Mouse (Mus musculus) stomach, embryonic 15.5 days (tissue): ENCODE results near the gene Prickle1. TPM values are rescaled to one million over a fixed set of nuclear protein-coding genes. Genes with fewer than 3 reads are reported as not detected.

Experiments
- ATAC-seq: fragments of 200-750 bp; cut with Nextera tagmentation; 2 replicates; pipeline ENCODE4 v1.8.0; 2017; ENCODE audit warnings: low read depth, moderate number of reproducible peaks, moderate TSS enrichment; ENCODE audit not compliant: insufficient read depth, low FRiP score
- H3K27ac ChIP-seq: fragments of 300-500 bp; sonication (generic); 2 replicates; pipeline ENCODE4 v1.5.1; 2015; ENCODE audit warnings: mild to moderate bottlenecking, inconsistent platforms
- H3K27me3 ChIP-seq: fragments of 300-500 bp; sonication (generic); replicated peaks from 2 replicates; pipeline ENCODE4 v1.6.1; 2015; ENCODE audit warnings: inconsistent platforms
- H3K36me3 ChIP-seq: fragments of 300-500 bp; sonication (generic); 2 replicates; pipeline ENCODE4 v1.6.1; 2015; ENCODE audit warnings: inconsistent platforms
- H3K4me1 ChIP-seq: fragments of 300-500 bp; sonication (generic); 2 replicates; pipeline ENCODE4 v1.6.1; 2015; ENCODE audit warnings: inconsistent platforms
- H3K4me2 ChIP-seq: fragments of 300-500 bp; sonication (generic); 2 replicates; pipeline ENCODE4 v1.6.1; 2015; ENCODE audit warnings: mild to moderate bottlenecking, inconsistent platforms
- H3K4me3 ChIP-seq: fragments of 300-500 bp; sonication (generic); replicated peaks from 2 replicates; pipeline ENCODE4 v1.5.1; 2015; ENCODE audit warnings: inconsistent platforms
- H3K9ac ChIP-seq: fragments of 300-500 bp; sonication (generic); 2 replicates; pipeline ENCODE4 v1.6.1; 2015; ENCODE audit warnings: inconsistent platforms
- H3K9me3 ChIP-seq: fragments of 300-500 bp; sonication (generic); 2 replicates; pipeline ENCODE4 v1.6.1; 2016; ENCODE audit warnings: inconsistent platforms
- WGBS: fragments of 180-500 bp; shearing (Covaris S2); methylation state at CpG from one replicate; pipeline ENCODE4 v1.1.7; 2015; 5-methylcytosine and 5-hydroxymethylcytosine counted together
- polyA plus RNA-seq: library from polyadenylated mRNA; unstranded; fragments of >200 nt; fragmentation: Nextera tagmentation; extraction: Ambion mirVana; gene quantifications from 2 replicates; pipeline ENCODE4 v1.2.1, GENCODE M21; 2015

Gene Prickle1
- polyA plus RNA-seq, 1 experiment from 2014 or later: 23.0 TPM

GRCm38 (mm10) chr15:93592596-93592995 is 3.1 kb downstream of the Prickle1 start:
- Histone ChIP-seq H3K9me3 (no peaks in the 10 kb centered on the region), H3K36me3 (no peaks in the 10 kb centered on the region), H3K4me1 (peaks cover 32% of the 10 kb centered on the region), H3K27ac (no peak overlapping the region), H3K27me3 (no peaks in the 10 kb centered on the region), H3K9ac (no peak overlapping the region), H3K4me2 (no peak overlapping the region), H3K4me3 (no peak overlapping the region)
- ATAC-seq: no peak
- 53% methylated on average over 3 of the region's 3 CpGs for WGBS

- Histone ChIP-seq H3K4me1 (peaks cover 32% of the 10 kb centered on the region), H3K9me3 (no peaks in the 10 kb centered on the region), H3K36me3 (no peaks in the 10 kb centered on the region), H3K27me3 (no peaks in the 10 kb centered on the region), H3K9ac (no peak overlapping the region), H3K4me3 (peak overlapping the region; percentile 27), H3K27ac (peak overlapping the region; percentile 32), H3K4me2 (peak overlapping the region; percentile 53)
- peak; percentile 11; the same call in 1 of the 2 replicates for ATAC-seq
- WGBS: 6% methylated on average over 12 of the region's 12 CpGs
These were observed 3.8 kb downstream of the Prickle1 start for GRCm38 (mm10) chr15:93591831-93592321.

DNA sequence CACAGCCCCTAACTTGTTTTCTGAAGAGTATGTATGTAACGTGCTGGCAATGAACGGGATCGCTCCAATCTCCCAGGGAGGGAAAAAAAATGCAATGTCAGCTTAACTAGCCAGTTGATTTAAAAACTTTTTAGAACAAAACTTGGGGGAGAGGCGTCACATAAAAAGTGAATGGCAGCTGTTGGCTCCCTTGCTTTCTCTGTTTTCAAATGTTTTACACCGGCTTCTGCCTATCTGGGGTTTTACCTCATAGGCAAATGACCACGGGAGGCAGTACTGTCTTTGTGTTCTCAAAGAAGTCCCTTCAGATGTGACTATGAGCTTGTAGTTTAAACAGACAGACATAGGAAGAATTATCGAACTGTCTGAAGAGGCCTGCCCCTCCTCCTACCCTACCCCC is 4.3 kb downstream of the Prickle1 start:
- 28% methylated on average over 7 of the region's 7 CpGs for WGBS
- no peaks in the 10 kb centered on the region for H3K36me3 ChIP-seq
- no peaks in the 10 kb centered on the region for H3K9me3 ChIP-seq
- H3K9ac ChIP-seq: no peak overlapping the region
- H3K27me3 ChIP-seq: no peaks in the 10 kb centered on the region
- H3K27ac ChIP-seq: peak overlapping the region; percentile 32; the same call in 1 of the 2 replicates
- peak overlapping the region; percentile 53 for H3K4me2 ChIP-seq
- peaks cover 28% of the 10 kb centered on the region for H3K4me1 ChIP-seq
- ATAC-seq: no peak
- H3K4me3 ChIP-seq: peak overlapping the region; percentile 27

GRCm38 (mm10) chr15:93588401-93588800 is 7.3 kb downstream of the Prickle1 start:
- H3K4me1 ChIP-seq: peaks cover 25% of the 10 kb centered on the region; the same call in 1 of the 2 replicates
- ATAC-seq: no peak; the same call in 1 of the 2 replicates
- no peaks in the 10 kb centered on the region for H3K36me3 ChIP-seq
- H3K4me2 ChIP-seq: no peak overlapping the region
- WGBS: 46% methylated on average over 6 of the region's 6 CpGs
- H3K9ac ChIP-seq: no peak overlapping the region
- H3K4me3 ChIP-seq: no peak overlapping the region
- H3K27me3 ChIP-seq: no peaks in the 10 kb centered on the region
- H3K27ac ChIP-seq: peak overlapping the region; percentile 57
- no peaks in the 10 kb centered on the region for H3K9me3 ChIP-seq

- Histone ChIP-seq H3K27ac (no peak overlapping the region), H3K4me1 (peaks cover 25% of the 10 kb centered on the region; the same call in 1 of the 2 replicates)
- 82% methylated on average over 8 of the region's 8 CpGs for WGBS
These were observed 8.0 kb downstream of the Prickle1 start for GRCm38 (mm10) chr15:93587660-93588059.

DNA sequence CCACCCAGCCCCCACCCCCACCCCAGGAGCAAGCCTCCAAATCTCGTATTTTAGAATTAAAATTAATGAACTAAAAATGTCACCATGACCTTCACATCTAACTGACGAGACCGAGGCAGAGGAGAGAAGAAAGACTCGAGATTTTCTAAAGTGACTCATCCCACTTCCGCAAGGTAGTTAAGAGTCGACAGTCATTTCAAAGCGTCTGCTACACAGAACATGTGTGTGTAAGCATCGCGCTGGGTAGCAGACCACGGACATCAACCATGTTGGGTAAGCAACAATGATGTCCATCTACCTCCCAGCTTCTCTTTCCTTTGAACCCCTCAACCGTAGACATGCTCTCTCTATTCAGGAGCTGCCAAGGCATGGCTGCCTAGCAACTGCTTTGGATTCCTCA is 12.6 kb downstream of the Prickle1 start:
- H3K36me3 ChIP-seq: 0 out of 2 replicates have a peak, but pooled peaks cover 1% of the 10 kb centered on the region
- WGBS: 84% methylated on average over 11 of the region's 11 CpGs

More at GRCm38 (mm10) chr15:93587660-93588059, 8.0 kb downstream of the Prickle1 start:
- no peak overlapping the region for H3K4me3 ChIP-seq
- H3K27me3 ChIP-seq: no peaks in the 10 kb centered on the region
- ATAC-seq: no peak
- H3K36me3 ChIP-seq: no peaks in the 10 kb centered on the region
- no peaks in the 10 kb centered on the region for H3K9me3 ChIP-seq
- no peak overlapping the region for H3K4me2 ChIP-seq
- H3K9ac ChIP-seq: no peak overlapping the region

GRCm38 (mm10) chr15:93581736-93582135 is 14.0 kb downstream of the Prickle1 start:
- H3K36me3 ChIP-seq: 0 out of 2 replicates have a peak, but pooled peaks cover 3% of the 10 kb centered on the region
- no peaks in the 10 kb centered on the region for H3K4me1 ChIP-seq
- H3K4me3 ChIP-seq: no peak overlapping the region
- H3K9me3 ChIP-seq: no peaks in the 10 kb centered on the region
- no peak overlapping the region for H3K4me2 ChIP-seq
- no peak overlapping the region for H3K27ac ChIP-seq
- WGBS: 81% methylated on average over 8 of the region's 8 CpGs
- H3K9ac ChIP-seq: no peak overlapping the region
- no peak for ATAC-seq
- no peaks in the 10 kb centered on the region for H3K27me3 ChIP-seq

More for the DNA sequence above, 12.6 kb downstream of the Prickle1 start:
- no peak for ATAC-seq
- Histone ChIP-seq H3K4me3 (no peak overlapping the region), H3K4me1 (no peaks in the 10 kb centered on the region), H3K9ac (no peak overlapping the region), H3K27ac (no peak overlapping the region), H3K4me2 (no peak overlapping the region), H3K9me3 (no peaks in the 10 kb centered on the region), H3K27me3 (no peaks in the 10 kb centered on the region)

DNA sequence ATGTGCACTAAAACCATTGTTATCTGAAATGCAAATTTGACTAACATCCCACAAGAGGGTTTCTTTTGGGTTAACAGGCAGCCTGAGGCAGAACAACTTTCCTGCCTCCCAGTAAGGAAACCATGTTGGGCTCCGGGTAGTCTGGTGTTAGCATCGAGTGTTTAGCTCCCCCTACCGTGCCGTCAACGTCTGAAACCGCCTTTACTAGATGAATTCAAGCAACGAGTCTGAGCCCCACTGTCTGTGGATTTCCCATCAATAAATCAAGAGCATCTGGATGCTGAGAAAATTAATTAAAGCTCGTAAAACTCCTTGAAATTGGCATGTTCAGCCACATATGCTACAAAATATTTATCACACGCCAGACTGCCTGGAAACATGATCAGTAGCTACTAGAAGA is 15.8 kb downstream of the Prickle1 start:
- no peaks in the 10 kb centered on the region for H3K4me1 ChIP-seq
- no peak overlapping the region for H3K4me3 ChIP-seq
- no peaks in the 10 kb centered on the region for H3K27me3 ChIP-seq
- no peak overlapping the region for H3K9ac ChIP-seq
- H3K4me2 ChIP-seq: no peak overlapping the region
- no peak overlapping the region for H3K27ac ChIP-seq
- 0 out of 2 replicates have a peak, but pooled peaks cover 3% of the 10 kb centered on the region for H3K36me3 ChIP-seq
- ATAC-seq: no peak
- 48% methylated on average over 9 of the region's 9 CpGs for WGBS
- no peaks in the 10 kb centered on the region for H3K9me3 ChIP-seq

GRCm38 (mm10) chr15:93579100-93579499 is 16.6 kb downstream of the Prickle1 start:
- Histone ChIP-seq H3K27ac (no peak overlapping the region), H3K4me3 (no peak overlapping the region), H3K4me1 (no peaks in the 10 kb centered on the region), H3K36me3 (0 out of 2 replicates have a peak, but pooled peaks cover 3% of the 10 kb centered on the region), H3K4me2 (no peak overlapping the region), H3K9ac (no peak overlapping the region), H3K27me3 (no peaks in the 10 kb centered on the region), H3K9me3 (no peaks in the 10 kb centered on the region)
- whole genome bisulfite sequencing: 90% methylated on average over 9 of the region's 9 CpGs
- no peak for ATAC-seq

DNA sequence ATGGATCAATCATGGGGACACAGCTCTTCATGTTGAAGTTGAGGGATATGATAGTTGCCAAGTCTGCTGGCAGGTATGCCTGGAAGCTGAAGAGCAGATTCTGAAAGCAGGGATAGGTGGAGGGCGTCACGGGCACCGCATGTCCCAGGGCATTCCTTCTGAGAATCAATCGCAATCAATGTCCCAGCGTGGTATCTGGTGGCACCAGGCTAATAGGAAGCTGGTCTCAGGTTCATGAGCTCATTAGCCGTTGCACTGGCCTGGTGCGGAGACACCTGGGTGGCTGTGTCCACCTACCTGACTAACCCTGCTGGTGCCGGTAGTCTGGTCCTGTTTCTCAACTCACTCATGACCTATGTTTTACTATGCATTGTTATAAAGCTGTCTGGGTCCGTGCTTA is 19.3 kb downstream of the Prickle1 start:
- H3K4me2 ChIP-seq: no peak overlapping the region
- H3K27ac ChIP-seq: no peak overlapping the region
- no peaks in the 10 kb centered on the region for H3K27me3 ChIP-seq
- H3K4me3 ChIP-seq: no peak overlapping the region
- H3K9ac ChIP-seq: no peak overlapping the region
- ATAC-seq: no peak
- no peaks in the 10 kb centered on the region for H3K4me1 ChIP-seq
- no peaks in the 10 kb centered on the region for H3K9me3 ChIP-seq
- H3K36me3 ChIP-seq: 0 out of 2 replicates have a peak, but pooled peaks cover 3% of the 10 kb centered on the region
- WGBS: 76% methylated on average over 9 of the region's 9 CpGs

DNA sequence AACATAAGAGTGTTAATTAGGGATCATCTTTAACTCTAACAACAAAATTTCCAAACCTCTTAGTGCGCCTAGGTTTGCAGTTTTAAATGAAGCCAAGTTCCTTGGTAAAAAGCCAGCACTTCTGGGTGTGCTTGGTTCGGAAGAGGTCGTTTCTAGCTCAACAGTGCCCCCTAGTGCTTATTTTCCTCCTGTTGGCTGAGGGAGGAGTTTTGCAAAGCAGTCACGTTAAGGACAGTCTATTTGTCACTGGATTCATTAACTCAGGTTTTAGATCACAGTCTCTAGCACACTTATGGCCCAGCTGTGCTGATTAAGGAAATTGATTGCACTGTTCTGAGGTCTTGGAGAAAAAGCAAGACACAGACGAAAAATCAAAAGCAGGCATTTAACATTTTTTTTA is 19.8 kb downstream of the Prickle1 start:
- Histone ChIP-seq H3K27me3 (no peaks in the 10 kb centered on the region), H3K4me1 (no peaks in the 10 kb centered on the region), H3K36me3 (0 out of 2 replicates have a peak, but pooled peaks cover 3% of the 10 kb centered on the region), H3K4me2 (no peak overlapping the region), H3K9me3 (no peaks in the 10 kb centered on the region), H3K27ac (no peak overlapping the region), H3K4me3 (no peak overlapping the region), H3K9ac (no peak overlapping the region)
- no peak for ATAC-seq
- 8% methylated on average over 5 of the region's 5 CpGs for WGBS

DNA sequence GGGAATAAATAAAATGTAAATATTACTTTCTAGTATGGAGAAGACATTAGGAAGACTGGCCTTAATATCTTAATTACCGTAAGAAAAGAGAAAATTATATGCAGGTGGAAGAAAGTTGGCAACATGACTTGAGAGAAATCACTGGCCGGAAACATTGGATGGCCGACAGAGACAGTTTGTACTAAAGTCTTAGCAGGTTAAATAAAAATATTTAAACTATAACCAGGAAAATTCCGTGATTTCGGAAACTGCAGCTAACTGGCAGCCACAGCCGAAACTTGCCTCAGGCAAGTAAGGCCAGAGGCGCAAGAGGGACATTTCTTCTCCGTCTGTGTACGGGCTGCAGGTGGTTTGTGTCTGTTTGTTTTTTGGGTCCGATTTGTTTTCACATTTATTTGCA is 22.8 kb downstream of the Prickle1 start:
- no peaks in the 10 kb centered on the region for H3K36me3 ChIP-seq
- no peak for ATAC-seq
- no peak overlapping the region for H3K4me2 ChIP-seq
- H3K4me3 ChIP-seq: no peak overlapping the region
- no peaks in the 10 kb centered on the region for H3K9me3 ChIP-seq
- no peak overlapping the region for H3K27ac ChIP-seq
- no peaks in the 10 kb centered on the region for H3K27me3 ChIP-seq
- WGBS: 86% methylated on average over 10 of the region's 10 CpGs
- no peak overlapping the region for H3K9ac ChIP-seq
- peaks cover under 1% of the 10 kb centered on the region; the same call in 1 of the 2 replicates for H3K4me1 ChIP-seq
